Mouse (Mus musculus): Measurements from ENCODE around the gene Ptprz1.
A peak's percentile ranks its signal among the peaks of the same experiment; 100 is the strongest.

Ptprz1 gene

GRCm38 (mm10) chr6:22874781-22875613 lies at the start of gene Ptprz1:
TSS of gene Ptprz1 (plus strand) at chr6:22875502.
- DNase-seq (ENCODE audit: low spot score in 2 of 2), result peak; percentile 29 to 43

- peak in 1 of 2 experiments; percentile 6 for DNase-seq (ENCODE audit: low spot score in 2 of 2)
Measured at GRCm38 (mm10) chr6:22833637-22834036, 41.7 kb upstream of the Ptprz1 start.

- DNase-seq (ENCODE audit: low spot score in 2 of 2), result peak; percentile 4 to 16
Measured at GRCm38 (mm10) chr6:22834100-22834970, 41.0 kb upstream of the Ptprz1 start.

- peak in 1 of 2 experiments; percentile 10 for DNase-seq (ENCODE audit: low spot score in 2 of 2)
Measured at GRCm38 (mm10) chr6:22875614-22876541, 576 bp downstream of the Ptprz1 start.

GRCm38 (mm10) chr6:22887978-22888377 lies 12.7 kb downstream of the Ptprz1 start:
- DNase-seq (ENCODE audit: low spot score in 2 of 2), result no peak

- no peak for DNase-seq (ENCODE audit: low spot score in 2 of 2)
Measured at GRCm38 (mm10) chr6:22889333-22889732, 14.0 kb downstream of the Ptprz1 start.

- DNase-seq (ENCODE audit: low spot score in 2 of 2), result no peak
Measured at GRCm38 (mm10) chr6:22901983-22902382, 26.7 kb downstream of the Ptprz1 start.

GRCm38 (mm10) chr6:22908510-22909256 lies 33.4 kb downstream of the Ptprz1 start:
- DNase-seq (ENCODE audit: low spot score in 2 of 2), result no peak

- DNase-seq (ENCODE audit: low spot score in 2 of 2), result no peak
Measured at GRCm38 (mm10) chr6:22909257-22909907, 34.1 kb downstream of the Ptprz1 start.

- no peak for DNase-seq (ENCODE audit: low spot score in 2 of 2)
Measured at GRCm38 (mm10) chr6:22909908-22910260, 34.6 kb downstream of the Ptprz1 start.

GRCm38 (mm10) chr6:22922880-22923279 lies 47.6 kb downstream of the Ptprz1 start:
- DNase-seq (ENCODE audit: low spot score in 2 of 2), result no peak

GRCm38 (mm10) chr6:22932768-22933265 lies 57.5 kb downstream of the Ptprz1 start:
- no peak for DNase-seq (ENCODE audit: low spot score in 2 of 2)

- no peak for DNase-seq (ENCODE audit: low spot score in 2 of 2)
Measured at GRCm38 (mm10) chr6:22937126-22937525, 61.8 kb downstream of the Ptprz1 start.

GRCm38 (mm10) chr6:22937526-22937925 lies 62.2 kb downstream of the Ptprz1 start:
- no peak for DNase-seq (ENCODE audit: low spot score in 2 of 2)

- DNase-seq (ENCODE audit: low spot score in 2 of 2), result no peak
Measured at GRCm38 (mm10) chr6:22944191-22944590, 68.9 kb downstream of the Ptprz1 start.

- DNase-seq (ENCODE audit: low spot score in 2 of 2), result no peak
Measured at GRCm38 (mm10) chr6:22963374-22963773, 88.1 kb downstream of the Ptprz1 start.

GRCm38 (mm10) chr6:22968073-22968472 lies 92.8 kb downstream of the Ptprz1 start:
- DNase-seq (ENCODE audit: low spot score in 2 of 2), result no peak

GRCm38 (mm10) chr6:22983769-22984519 lies 108.6 kb downstream of the Ptprz1 start:
- no peak for DNase-seq (ENCODE audit: low spot score in 2 of 2)

- no peak for DNase-seq (ENCODE audit: low spot score in 2 of 2)
Measured at GRCm38 (mm10) chr6:22984520-22985154, 109.3 kb downstream of the Ptprz1 start.

Data from frontal cortex, postnatal 25 days (tissue).